Mouse (Mus musculus) liver, embryonic 13.5 days (tissue): ENCODE measurements around the gene Tsku. TPM values are rescaled to one million over a fixed set of nuclear protein-coding genes. Genes with fewer than 3 reads are reported as not detected.
A peak's percentile ranks its signal among the peaks of the same experiment; 100 is the strongest.

Source experiments
- ATAC-seq: fragments of 200-750 bp; cut with Nextera tagmentation; 2 replicates; pipeline ENCODE4 v1.8.0; 2017; ENCODE audit warnings: low read depth, mild to moderate bottlenecking, moderate number of reproducible peaks, moderate library complexity
- DNase-seq: peaks from one replicate; pipeline ENCODE4 v3.0.0; 2022
- H3K27ac ChIP-seq: fragments of 300-500 bp; sonication (generic); 2 replicates; pipeline ENCODE4 v1.5.1; 2015; ENCODE audit warnings: moderate library complexity, mild to moderate bottlenecking, inconsistent platforms
- H3K27me3 ChIP-seq: fragments of 300-500 bp; sonication (generic); 2 replicates; pipeline ENCODE4 v1.6.1; 2015; ENCODE audit warnings: mild to moderate bottlenecking, inconsistent platforms
- H3K36me3 ChIP-seq: fragments of 300-500 bp; sonication (generic); 2 replicates; pipeline ENCODE4 v1.6.1; 2015; ENCODE audit warnings: mild to moderate bottlenecking, inconsistent platforms
- H3K4me1 ChIP-seq: fragments of 300-500 bp; sonication (generic); replicated peaks from 2 replicates; pipeline ENCODE4 v1.6.1; 2015; ENCODE audit warnings: inconsistent platforms
- H3K4me2 ChIP-seq: fragments of 300-500 bp; sonication (generic); 2 replicates; pipeline ENCODE4 v1.6.1; 2015; ENCODE audit warnings: inconsistent platforms, mild to moderate bottlenecking, moderate library complexity
- H3K4me3 ChIP-seq: fragments of 300-500 bp; sonication (generic); replicated peaks from 2 replicates; pipeline ENCODE4 v1.5.1; 2015; ENCODE audit warnings: mild to moderate bottlenecking, inconsistent platforms
- H3K9ac ChIP-seq: fragments of 300-500 bp; sonication (generic); 2 replicates; pipeline ENCODE4 v1.6.1; 2015; ENCODE audit warnings: mild to moderate bottlenecking, inconsistent platforms
- H3K9me3 ChIP-seq: fragments of 300-500 bp; sonication (generic); replicated peaks from 2 replicates; pipeline ENCODE4 v1.6.1; 2016; ENCODE audit warnings: inconsistent platforms
- WGBS: fragments of 180-500 bp; shearing (Covaris S2); methylation state at CpG from one replicate; pipeline ENCODE4 v1.1.7; 2015; ENCODE audit not compliant: insufficient replicate concordance; 5-methylcytosine and 5-hydroxymethylcytosine counted together
- polyA plus RNA-seq: library from polyadenylated mRNA; unstranded; fragments of >200 nt; fragmentation: Nextera tagmentation; extraction: Ambion mirVana; gene quantifications from 2 replicates; pipeline ENCODE4 v1.2.1, GENCODE M21; 2015

The Tsku gene
- polyA plus RNA-seq = 1.1 and 1.8 TPM in 2 replicates

DNA sequence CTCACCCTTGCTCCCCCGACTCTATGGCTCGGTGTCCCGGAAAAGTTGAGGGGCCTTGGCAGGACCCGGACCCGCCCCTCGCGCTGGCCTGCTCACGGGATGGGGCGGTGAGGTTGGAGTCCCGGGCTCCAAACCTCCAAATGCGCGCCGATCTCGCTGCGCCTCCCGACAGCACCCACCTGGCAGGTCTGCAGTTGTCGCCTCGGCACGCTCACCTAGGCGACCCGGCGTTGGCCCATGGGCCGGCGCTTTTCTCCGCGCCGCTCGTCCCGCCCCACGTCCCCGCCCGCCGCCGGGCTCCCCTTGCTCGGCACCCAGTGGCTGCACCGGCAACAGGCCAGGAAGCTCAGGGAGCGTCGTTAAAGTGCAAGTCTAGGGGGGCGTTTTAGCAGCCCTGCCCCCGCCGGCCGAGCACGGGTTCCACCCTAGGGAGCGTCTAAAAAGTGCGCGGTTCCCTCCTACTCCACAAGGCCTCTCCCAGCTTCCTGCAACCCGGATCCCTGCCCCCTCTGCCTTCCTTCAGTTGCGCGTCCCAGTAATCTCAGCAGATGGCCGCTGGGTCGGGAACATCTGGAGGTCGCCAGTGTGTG is at the start of gene Tsku:
Gene Tsku (minus strand): TSS at position 266 of the 590 bp plus-strand sequence.
- WGBS = under 1% methylated on average over 52 of the region's 52 CpGs
- peak within 1 kb of the TSS; percentile 67 for H3K4me2 ChIP-seq
- H3K4me1 ChIP-seq = peaks cover 20% of the 10 kb centered on the region
- DNase-seq (peak; percentile 41), ATAC-seq (peak; percentile 78)
- no peaks in the 10 kb centered on the region for H3K36me3 ChIP-seq
- H3K27me3 ChIP-seq = peaks cover 65% of the 10 kb centered on the region
- H3K9ac ChIP-seq = peak within 1 kb of the TSS; percentile 57
- peak within 1 kb of the TSS; percentile 34 for H3K27ac ChIP-seq
- H3K9me3 ChIP-seq = peaks cover 4% of the 10 kb centered on the region; the same call in 1 of the 2 replicates
- H3K4me3 ChIP-seq = peak within 1 kb of the TSS; percentile 61

DNA sequence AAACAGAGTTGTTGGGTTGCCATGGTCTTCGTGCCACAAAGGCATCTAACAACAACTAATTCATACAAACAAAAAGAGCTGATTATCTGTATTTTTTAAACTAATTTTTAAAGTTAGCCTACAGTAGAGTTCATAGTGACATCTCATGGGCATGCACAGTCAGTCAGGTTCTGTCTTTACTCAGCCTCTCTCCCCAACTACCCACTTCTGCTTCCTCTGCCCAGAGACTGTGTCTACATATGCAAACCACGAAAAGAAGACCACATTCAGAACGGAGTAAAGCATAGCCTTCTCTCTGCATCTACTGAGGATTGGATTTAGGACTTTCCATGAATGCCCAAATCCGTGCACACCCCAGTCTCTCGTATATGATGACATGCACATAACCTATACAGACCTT is 46.5 kb upstream of the Tsku start:
- Histone ChIP-seq H3K36me3 (no peaks in the 10 kb centered on the region), H3K9ac (no peak overlapping the region), H3K27ac (no peak overlapping the region), H3K4me3 (no peak overlapping the region), H3K4me1 (no peaks in the 10 kb centered on the region), H3K27me3 (no peaks in the 10 kb centered on the region), H3K9me3 (no peaks in the 10 kb centered on the region), H3K4me2 (no peak overlapping the region)
- DNase-seq (no peak), ATAC-seq (no peak)
- WGBS = 30% methylated on average over 5 of the region's 5 CpGs

DNA sequence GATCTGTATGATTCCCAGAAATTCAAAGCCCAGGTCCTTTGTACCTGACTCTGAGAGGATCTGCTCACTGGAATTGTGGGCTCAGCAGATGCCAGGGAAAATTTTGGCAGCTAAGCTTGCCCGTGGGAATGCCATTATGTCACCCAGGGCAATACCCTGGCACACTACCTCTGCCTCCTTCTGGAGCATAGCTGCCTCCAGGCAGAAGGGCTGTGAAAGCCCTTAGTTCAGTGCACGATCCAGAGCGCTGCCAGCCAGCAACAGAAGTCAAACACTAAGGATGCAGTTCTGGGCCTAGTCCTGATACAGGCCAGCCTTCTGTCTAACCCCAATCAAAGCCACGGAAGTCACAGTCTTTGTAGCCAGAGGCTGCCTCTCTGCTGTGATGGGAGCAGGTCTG is 42.9 kb upstream of the Tsku start:
- WGBS = 56% methylated on average over 4 of the region's 4 CpGs
- ATAC-seq (no peak), DNase-seq (no peak)
- H3K4me1 ChIP-seq = no peaks in the 10 kb centered on the region
- H3K9me3 ChIP-seq = no peaks in the 10 kb centered on the region
- H3K27me3 ChIP-seq = no peaks in the 10 kb centered on the region
- no peaks in the 10 kb centered on the region for H3K36me3 ChIP-seq
- H3K9ac ChIP-seq = no peak overlapping the region
- H3K4me2 ChIP-seq = no peak overlapping the region
- H3K4me3 ChIP-seq = no peak overlapping the region
- no peak overlapping the region for H3K27ac ChIP-seq

GRCm38 (mm10) chr7:98402582-98403574 is 41.8 kb upstream of the Tsku start:
- DNase-seq = no peak
- no peaks in the 10 kb centered on the region for H3K9me3 ChIP-seq
- H3K4me3 ChIP-seq = no peak overlapping the region
- H3K9ac ChIP-seq = no peak overlapping the region
- no peak overlapping the region for H3K27ac ChIP-seq
- no peaks in the 10 kb centered on the region for H3K36me3 ChIP-seq
- no peaks in the 10 kb centered on the region for H3K27me3 ChIP-seq
- no peak for ATAC-seq
- 60% methylated on average over 15 of the region's 15 CpGs for whole genome bisulfite sequencing
- H3K4me1 ChIP-seq = no peaks in the 10 kb centered on the region
- no peak overlapping the region for H3K4me2 ChIP-seq

- ATAC-seq = no peak
- Histone ChIP-seq H3K36me3 (no peaks in the 10 kb centered on the region), H3K9me3 (no peaks in the 10 kb centered on the region), H3K4me3 (no peak overlapping the region), H3K9ac (no peak overlapping the region), H3K27me3 (no peaks in the 10 kb centered on the region), H3K4me2 (no peak overlapping the region), H3K27ac (no peak overlapping the region), H3K4me1 (no peaks in the 10 kb centered on the region)
- 64% methylated on average over 8 of the region's 8 CpGs for WGBS
- DNase-seq = no peak
Measured at GRCm38 (mm10) chr7:98392466-98393201, 31.5 kb upstream of the Tsku start.

GRCm38 (mm10) chr7:98391351-98391936 is 30.3 kb upstream of the Tsku start:
- no peak for DNase-seq
- Histone ChIP-seq H3K4me2 (no peak overlapping the region), H3K9me3 (no peaks in the 10 kb centered on the region), H3K27ac (no peak overlapping the region), H3K4me3 (no peak overlapping the region), H3K36me3 (no peaks in the 10 kb centered on the region), H3K27me3 (no peaks in the 10 kb centered on the region), H3K9ac (no peak overlapping the region; the same call in 1 of the 2 replicates), H3K4me1 (no peaks in the 10 kb centered on the region)
- 62% methylated on average over 7 of the region's 7 CpGs for WGBS
- ATAC-seq = no peak

DNA sequence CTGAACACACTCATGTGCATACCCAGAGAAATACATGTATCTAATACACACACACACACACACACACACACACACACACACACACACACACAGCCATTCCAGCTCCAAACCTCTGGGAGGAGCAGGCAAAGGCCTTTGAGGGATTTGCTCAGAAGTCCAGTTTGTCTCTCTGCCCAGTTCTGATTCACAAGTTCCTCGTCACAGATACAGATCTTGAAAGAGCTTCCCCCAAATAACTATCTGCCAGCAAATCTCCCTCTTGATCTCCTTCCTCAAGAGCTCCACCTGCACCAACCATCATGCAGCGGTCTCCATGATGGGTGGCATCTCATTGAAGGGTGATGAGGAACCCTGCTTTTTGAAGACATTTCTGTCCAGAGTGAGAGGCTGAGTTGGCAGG is 29.4 kb upstream of the Tsku start:
- DNase-seq = no peak

GRCm38 (mm10) chr7:98389656-98390055 is 28.5 kb upstream of the Tsku start:
- no peak for ATAC-seq
- no peak overlapping the region for H3K9ac ChIP-seq
- H3K36me3 ChIP-seq = no peaks in the 10 kb centered on the region
- 72% methylated on average over 9 of the region's 9 CpGs for WGBS
- no peak overlapping the region for H3K27ac ChIP-seq
- DNase-seq = no peak
- no peaks in the 10 kb centered on the region for H3K27me3 ChIP-seq
- H3K4me2 ChIP-seq = no peak overlapping the region
- no peaks in the 10 kb centered on the region for H3K9me3 ChIP-seq
- H3K4me1 ChIP-seq = peaks cover 6% of the 10 kb centered on the region; the same call in 1 of the 2 replicates
- no peak overlapping the region for H3K4me3 ChIP-seq

More for the DNA sequence above, 29.4 kb upstream of the Tsku start:
- Histone ChIP-seq H3K9ac (no peak overlapping the region), H3K4me3 (no peak overlapping the region), H3K9me3 (no peaks in the 10 kb centered on the region), H3K36me3 (no peaks in the 10 kb centered on the region), H3K27me3 (no peaks in the 10 kb centered on the region), H3K4me1 (peaks cover under 1% of the 10 kb centered on the region; the same call in 1 of the 2 replicates), H3K4me2 (no peak overlapping the region), H3K27ac (no peak overlapping the region)
- WGBS = 40% methylated on average over 2 of the region's 2 CpGs
- no peak for ATAC-seq

DNA sequence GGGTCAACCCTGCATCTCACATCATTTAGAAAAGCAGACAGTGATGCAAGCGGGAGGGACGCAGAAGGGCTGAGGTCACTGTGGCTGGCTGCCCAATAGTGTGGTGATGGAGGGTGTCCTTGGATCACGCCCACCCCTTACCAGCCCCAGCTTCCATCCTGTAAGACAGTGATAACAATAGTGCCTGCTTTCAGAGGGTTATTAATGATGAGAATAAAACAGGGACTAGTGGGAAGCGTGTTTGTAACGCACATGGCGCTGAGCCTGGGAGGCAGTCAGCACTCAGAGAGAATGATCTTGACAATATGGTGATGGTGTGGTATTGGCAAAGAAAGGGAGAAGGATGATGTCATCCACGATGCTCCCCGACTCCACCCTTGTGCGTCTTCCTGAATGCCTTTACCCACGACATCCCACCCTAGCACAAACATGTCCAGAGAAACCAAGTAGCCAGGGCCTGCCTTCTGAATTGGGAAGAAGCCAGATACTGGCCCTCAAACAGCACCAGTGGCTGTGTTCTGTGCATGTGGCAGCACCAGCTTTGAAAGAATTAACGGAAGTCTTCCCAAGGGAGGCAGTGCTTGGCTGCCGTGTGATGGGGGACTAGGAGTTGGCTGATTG is 27.9 kb upstream of the Tsku start:
- no peak for DNase-seq

DNA sequence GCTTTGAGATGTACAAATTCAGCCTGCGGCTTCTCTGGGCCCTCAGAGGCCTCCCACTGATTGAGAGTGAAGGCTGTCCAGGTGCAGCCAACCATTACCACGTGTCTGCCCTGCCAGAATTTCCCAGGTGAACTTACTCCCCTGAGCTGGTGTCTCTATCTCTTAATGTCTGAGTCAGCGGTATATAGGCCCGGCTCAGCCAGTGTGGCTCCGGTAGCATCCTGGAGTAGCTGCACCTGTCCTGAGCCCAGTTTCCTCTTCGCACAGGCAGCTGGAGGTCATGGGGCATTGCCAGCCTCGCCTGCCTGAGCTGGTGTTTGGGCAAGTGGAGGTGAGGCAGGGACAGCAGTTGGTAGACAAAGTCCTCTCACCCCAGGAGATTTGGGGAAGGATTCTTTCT is 26.1 kb upstream of the Tsku start:
- Histone ChIP-seq H3K36me3 (no peaks in the 10 kb centered on the region), H3K27me3 (no peaks in the 10 kb centered on the region; the same call in 1 of the 2 replicates), H3K9me3 (no peaks in the 10 kb centered on the region), H3K27ac (no peak overlapping the region), H3K9ac (no peak overlapping the region), H3K4me1 (peaks cover 14% of the 10 kb centered on the region), H3K4me3 (no peak overlapping the region), H3K4me2 (no peak overlapping the region)
- ATAC-seq (no peak), DNase-seq (no peak)
- WGBS = 60% methylated on average over 7 of the region's 7 CpGs

More for the DNA sequence above, 27.9 kb upstream of the Tsku start:
- no peaks in the 10 kb centered on the region for H3K36me3 ChIP-seq
- H3K4me3 ChIP-seq = no peak overlapping the region
- no peaks in the 10 kb centered on the region for H3K9me3 ChIP-seq
- no peaks in the 10 kb centered on the region for H3K27me3 ChIP-seq
- H3K27ac ChIP-seq = no peak overlapping the region
- WGBS = 65% methylated on average over 12 of the region's 12 CpGs
- H3K4me2 ChIP-seq = no peak overlapping the region
- H3K4me1 ChIP-seq = peaks cover 9% of the 10 kb centered on the region
- no peak overlapping the region for H3K9ac ChIP-seq
- no peak for ATAC-seq
